In genomic region chr12:55560025-55560690, GRCm38 (mm10) we compare ENCODE assay signal across 8 mouse cellular contexts. TPM values are rescaled to one million over a fixed set of nuclear protein-coding genes. Genes with fewer than 3 reads are reported as not detected.
DNase-seq lines count a peak whose midpoint lies in the region; ATAC-seq and TF ChIP-seq lines count a peak whose summit lies in the region.

No protein-coding gene starts in this region.

- WGBS in hindbrain, embryonic 14.5 days: 11% methylated on average over 19 of the region's 19 CpGs
- WGBS in limb, embryonic 15.5 days: 16% methylated on average over 19 of the region's 19 CpGs
- 7% methylated on average over 19 of the region's 19 CpGs for WGBS in midbrain, postnatal 0 days

- no peaks in the 10 kb centered on the region for H3K9me3 ChIP-seq in hindbrain, embryonic 14.5 days (ENCODE audit: control insufficient read depth, low read length)
- no peaks in the 10 kb centered on the region for H3K9me3 ChIP-seq in limb, embryonic 15.5 days
- H3K9me3 ChIP-seq in midbrain, postnatal 0 days (ENCODE audit: low read length): no peaks in the 10 kb centered on the region

- H3K4me2 ChIP-seq in hindbrain, embryonic 14.5 days (replicated peaks): peak overlapping the region; percentile 46
- peak overlapping the region; percentile 35 for H3K4me2 ChIP-seq in limb, embryonic 15.5 days
- H3K4me2 ChIP-seq in midbrain, postnatal 0 days (ENCODE audit: low read depth, low read length, poor library complexity, severe bottlenecking): peak overlapping the region; percentile 60

- H3K27me3 ChIP-seq in hindbrain, embryonic 14.5 days (ENCODE audit: control insufficient read depth, insufficient read depth, low read length): no peaks in the 10 kb centered on the region
- H3K27me3 ChIP-seq in limb, embryonic 15.5 days: no peaks in the 10 kb centered on the region
- H3K27me3 ChIP-seq in midbrain, postnatal 0 days (ENCODE audit: insufficient read depth, low read length): no peaks in the 10 kb centered on the region

- H3K9ac ChIP-seq in hindbrain, embryonic 14.5 days: 0 out of 2 replicates have a peak overlapping the region, but pooled peaks have one; percentile 30
- no peak overlapping the region for H3K9ac ChIP-seq in limb, embryonic 15.5 days
- H3K9ac ChIP-seq in midbrain, postnatal 0 days (replicated peaks; ENCODE audit: low read length, poor library complexity, severe bottlenecking): peak overlapping the region; percentile 39

- H3K4me3 ChIP-seq in hindbrain, embryonic 14.5 days (replicated peaks; ENCODE audit: low read length): peak overlapping the region; percentile 21
- peak overlapping the region; percentile 24 for H3K4me3 ChIP-seq in limb, embryonic 15.5 days
- peak overlapping the region; percentile 36 for H3K4me3 ChIP-seq in midbrain, postnatal 0 days (ENCODE audit: low read depth, low read length)

- no peak overlapping the region for H3K27ac ChIP-seq in hindbrain, embryonic 14.5 days
- no peak overlapping the region for H3K27ac ChIP-seq in limb, embryonic 15.5 days
- no peak overlapping the region for H3K27ac ChIP-seq in midbrain, postnatal 0 days (ENCODE audit: low read depth, low read length)

- ATAC-seq in hindbrain, embryonic 14.5 days (ENCODE audit: low FRiP score): no peak
- no peak for ATAC-seq in limb, embryonic 15.5 days (ENCODE audit: insufficient number of reproducible peaks, low FRiP score, low TSS enrichment, low read depth)
- ATAC-seq in midbrain, postnatal 0 days (ENCODE audit: low FRiP score): no peak

- peak; percentile 23 for DNase-seq in adrenal gland, adult 2 months
- no peak for DNase-seq in adrenal gland, postnatal 4 days (ENCODE audit: low spot score in 2 of 2)
- DNase-seq in embryo, embryonic 9.5 days (ENCODE audit: extremely low spot score): peak; percentile 50
- DNase-seq in hindbrain, embryonic 14.5 days (ENCODE audit: low spot score): no peak
- DNase-seq in midbrain, postnatal 0 days (ENCODE audit: low spot score): no peak
- no peak for DNase-seq in frontal cortex, postnatal 10 days (ENCODE audit: low spot score in 2 of 2)
- DNase-seq in left cerebral cortex, adult 18-20 months (ENCODE audit: low spot score in 2 of 2): no peak

- H3K36me3 ChIP-seq in hindbrain, embryonic 14.5 days (replicated peaks; ENCODE audit: control insufficient read depth, insufficient read depth): no peaks in the 10 kb centered on the region
- H3K36me3 ChIP-seq in limb, embryonic 15.5 days: no peaks in the 10 kb centered on the region
- H3K36me3 ChIP-seq in midbrain, postnatal 0 days (ENCODE audit: insufficient read depth, low read length): no peaks in the 10 kb centered on the region

- H3K4me1 ChIP-seq in hindbrain, embryonic 14.5 days (replicated peaks; ENCODE audit: control insufficient read depth, insufficient read depth, low read length): no peaks in the 10 kb centered on the region; the same call in 1 of the 2 replicates
- no peaks in the 10 kb centered on the region for H3K4me1 ChIP-seq in limb, embryonic 15.5 days
- H3K4me1 ChIP-seq in midbrain, postnatal 0 days (ENCODE audit: insufficient read depth, low read length): peaks cover 6% of the 10 kb centered on the region; the same call in 1 of the 2 replicates

- TF ChIP-seq CTCF in midbrain, postnatal 0 days (IDR thresholded peaks at IDR 0.05): no peak

RNA-seq across cellular contexts. Expression of gene Aldoart2, which starts 4.9 kb away (rescaled TPM):
- under 1 TPM in 1 of 2 experiments, not detected in 1; 0.17 TPM for total RNA-seq in adrenal gland, adult 2 months (2021)
- 0.08 TPM in 1 of 2 replicates, not detected in the other for polyA plus RNA-seq in adrenal gland, adult 2 months (2012; rRNA removed)
- total RNA-seq in adrenal gland, postnatal 4 days (2021): not detected
- polyA plus RNA-seq in hindbrain, embryonic 14.5 days (2014; fragmentation: Nextera tagmentation; extraction: Ambion mirVana): not detected in 2 replicates
- 0.10 TPM in 1 of 2 replicates, not detected in the other for polyA plus RNA-seq in limb, embryonic 15.5 days (2015; fragmentation: Nextera tagmentation; extraction: Ambion mirVana)
- 0.14 TPM in 1 of 2 replicates, not detected in the other for total RNA-seq in midbrain, postnatal 0 days (2014; rRNA removed)
- polyA plus RNA-seq in midbrain, postnatal 0 days (2015; fragmentation: Nextera tagmentation; extraction: Ambion mirVana): 0.10 TPM in 1 of 2 replicates, not detected in the other
- under 1 TPM in 1 of 2 experiments, not detected in 1; 0.21 TPM for total RNA-seq in left cerebral cortex, adult 18-20 months (2021)

RNA-seq across cellular contexts. Expression of gene Insm2, which starts 39.1 kb away (rescaled TPM):
- total RNA-seq in adrenal gland, adult 2 months (2021): 1 to 10 TPM in 1 of 2 experiments, under 1 TPM in 1; 0.49 to 4.5 TPM
- 2.0 and 9.2 TPM in 2 replicates for polyA plus RNA-seq in adrenal gland, adult 2 months (2012; rRNA removed)
- total RNA-seq in adrenal gland, postnatal 4 days (2021): 1 to 10 TPM; 3.0 to 3.3 TPM
- polyA plus RNA-seq in hindbrain, embryonic 14.5 days (2014; fragmentation: Nextera tagmentation; extraction: Ambion mirVana): 0.90 and 1.7 TPM in 2 replicates
- polyA plus RNA-seq in limb, embryonic 15.5 days (2015; fragmentation: Nextera tagmentation; extraction: Ambion mirVana): 0.09 TPM in 1 of 2 replicates, not detected in the other
- 0.66 and 1.5 TPM in 2 replicates for total RNA-seq in midbrain, postnatal 0 days (2014; rRNA removed)
- 0.59 and 1.1 TPM in 2 replicates for polyA plus RNA-seq in midbrain, postnatal 0 days (2015; fragmentation: Nextera tagmentation; extraction: Ambion mirVana)
- total RNA-seq in left cerebral cortex, adult 18-20 months (2021): under 1 TPM in 1 of 2 experiments, not detected in 1; 0.21 TPM

Comparison
In these comparisons a context has a peak if more than half of its experiments do, and no peak if none do; other contexts are left out.
1. DNase-seq: peak in adrenal gland, adult 2 months (single experiment) and embryo, embryonic 9.5 days (single experiment); none in adrenal gland, postnatal 4 days (0 of 2), hindbrain, embryonic 14.5 days (single experiment), midbrain, postnatal 0 days (single experiment), frontal cortex, postnatal 10 days (0 of 2) and left cerebral cortex, adult 18-20 months (0 of 2).
2. Peak in every context shown above with its lines, with median percentiles within 50 percentile points of each other: H3K4me2 ChIP-seq and H3K4me3 ChIP-seq.